Mouse (Mus musculus) urinary bladder, postnatal 4 days (tissue): ENCODE data around the gene Agrn.

Experiments used
- DNase-seq, 2 experiments: peaks; one replicate each; pipeline ENCODE4 v3.0.0; 2021 to 2022; ENCODE audit warnings: low spot score in 2 of 2

Gene Agrn

DNA sequence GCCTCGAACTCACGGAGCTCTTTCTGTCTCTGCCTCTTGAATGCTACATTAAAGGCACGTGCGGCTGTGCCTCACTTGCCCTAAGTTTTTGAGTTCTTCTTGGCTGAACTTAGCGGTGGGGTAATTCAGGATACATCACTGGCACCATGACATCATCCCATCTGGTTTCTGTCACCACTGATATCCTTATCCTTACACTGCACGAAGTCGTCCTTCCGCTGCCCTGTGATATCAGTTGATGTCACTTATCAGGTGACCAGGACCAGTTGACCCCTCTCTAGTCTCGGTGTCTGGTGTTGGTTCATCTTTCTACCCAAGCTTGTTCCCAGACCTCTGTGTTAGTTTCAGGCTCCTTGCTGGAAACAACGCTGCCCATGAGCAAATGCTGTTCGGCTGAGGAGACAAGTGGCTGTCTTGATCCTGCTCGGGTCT lies 5.2 kb upstream of the Agrn start:
- DNase-seq: no peak

DNA sequence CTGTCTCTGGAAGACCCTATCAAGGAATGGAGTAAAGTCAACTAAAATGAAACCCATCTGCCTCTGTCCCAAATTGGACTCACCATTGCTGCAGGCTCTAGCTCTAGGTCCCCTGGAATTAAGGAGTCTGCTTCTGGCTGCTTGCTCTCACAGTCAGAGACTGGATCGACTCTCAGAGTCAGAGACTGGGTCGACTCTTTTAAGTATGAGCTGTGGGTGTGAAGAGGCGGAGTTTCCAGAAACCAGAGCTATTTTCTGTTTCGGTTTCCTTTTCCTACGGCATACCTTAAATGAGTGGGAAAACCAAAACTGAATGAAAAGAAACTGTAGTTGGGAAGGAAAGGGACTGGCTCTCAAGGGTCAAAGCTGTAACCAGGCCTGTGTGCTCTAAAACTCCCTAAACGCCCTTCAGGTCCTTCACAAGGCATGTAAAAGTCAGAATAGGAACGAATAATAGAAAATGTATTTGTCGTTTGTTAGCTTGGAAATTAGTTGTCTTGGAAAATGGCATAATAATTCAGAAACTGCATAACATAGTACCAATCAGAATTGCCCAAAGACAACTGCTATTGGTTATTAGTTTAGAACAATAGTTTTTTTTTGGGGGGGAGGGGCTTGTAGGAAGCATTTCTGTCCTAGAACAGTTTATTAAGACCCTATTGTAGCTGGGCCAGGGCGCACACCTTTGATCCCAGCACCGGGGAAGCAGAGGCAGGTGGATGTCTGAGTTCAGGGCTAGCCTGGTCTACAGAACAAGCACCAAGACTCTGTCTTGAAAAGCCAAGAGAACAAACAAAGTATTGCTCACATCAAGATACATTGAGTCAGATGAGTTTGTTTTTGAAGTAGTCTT lies 3.6 kb upstream of the Agrn start, which contains the start of gene Isg15:
TSS of gene Isg15 (minus strand) at position 196 of the 853 bp plus-strand sequence.
- no peak for DNase-seq

DNA sequence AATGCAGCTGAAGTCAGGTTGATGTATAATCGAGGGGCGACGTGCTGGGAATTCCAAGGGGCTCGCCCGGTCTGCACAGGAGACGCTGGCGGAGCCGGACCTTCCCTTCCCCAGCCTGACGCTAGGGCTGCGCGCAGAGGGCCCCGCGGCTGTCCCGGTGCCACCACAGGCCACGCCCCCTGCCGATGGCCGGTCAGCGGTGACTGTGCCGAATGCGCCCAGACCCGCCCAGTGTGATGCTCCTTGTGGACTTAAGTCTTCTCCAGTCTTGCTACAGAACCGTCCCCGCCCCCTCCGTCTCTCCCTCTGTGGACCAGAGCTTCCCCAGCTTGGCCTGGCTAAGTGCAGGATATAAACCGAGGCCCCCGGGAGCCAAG lies 529 bp upstream of the Agrn start:
- DNase-seq: peak; percentile 84 to 90

DNA sequence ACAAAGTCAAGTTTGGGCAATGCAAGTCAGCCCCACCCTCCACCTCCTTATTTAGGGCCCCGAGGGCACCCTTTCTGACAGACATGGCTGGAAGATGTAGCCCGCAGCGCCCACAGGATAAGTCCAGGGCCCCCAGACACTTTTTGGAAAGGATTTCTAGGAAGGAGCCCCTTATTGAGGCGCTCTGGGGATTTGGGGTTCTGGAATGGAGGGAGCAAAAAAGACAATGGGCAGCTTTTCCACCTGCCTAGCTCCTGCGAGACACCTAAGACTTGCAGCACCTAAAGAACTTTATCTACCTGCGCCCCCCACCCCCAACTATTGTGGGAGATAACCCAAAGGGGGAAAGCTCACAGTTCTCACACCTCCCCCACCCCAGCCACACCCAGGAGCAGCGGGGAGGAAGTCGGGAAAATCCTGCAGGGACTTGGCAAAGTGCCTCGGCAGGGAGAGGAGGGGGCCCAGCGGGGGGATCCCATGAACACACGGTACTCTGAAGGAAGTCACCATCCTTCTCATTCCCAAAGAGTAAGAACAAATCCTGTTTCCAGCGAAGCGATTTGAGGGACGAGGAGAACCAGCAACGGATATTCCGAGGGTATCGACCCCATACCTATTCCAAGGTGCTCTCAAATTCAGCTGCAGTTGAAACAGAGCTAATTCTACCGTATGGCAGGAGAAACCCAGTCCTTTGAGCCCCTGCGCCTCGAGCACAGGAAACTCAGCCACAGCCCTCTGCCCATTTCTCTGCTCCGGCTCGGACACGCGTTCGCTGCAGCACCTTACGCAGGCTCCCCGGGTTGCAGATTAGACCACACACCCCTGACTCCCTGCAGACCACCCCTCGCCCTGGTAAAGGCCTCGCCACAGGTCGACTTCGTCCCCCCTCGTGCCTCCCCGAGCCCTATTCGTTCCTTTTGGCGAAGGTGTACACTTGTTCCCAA lies 1.1 kb downstream of the Agrn start:
- DNase-seq: peak in 1 of 2 experiments; percentile 53

DNA sequence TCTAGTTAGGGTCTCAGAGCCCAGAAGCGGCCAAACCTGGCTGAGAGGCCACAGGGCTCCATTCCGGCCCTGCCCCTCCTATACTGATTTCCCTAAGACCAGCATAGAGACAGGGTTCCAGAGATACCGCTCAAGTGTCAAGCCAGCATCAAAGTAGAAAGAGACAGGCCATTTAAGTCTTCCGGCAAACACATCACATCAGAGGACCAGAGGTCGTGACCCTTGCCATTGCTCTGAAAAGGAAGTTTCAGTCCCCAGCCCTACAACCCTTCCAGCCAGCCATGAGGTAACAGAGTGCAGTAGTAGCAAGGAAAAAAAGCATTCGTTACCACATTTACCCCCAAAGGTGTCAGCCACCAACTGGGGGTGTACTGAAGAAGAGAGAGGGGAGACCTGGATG lies 2.9 kb downstream of the Agrn start:
- no peak for DNase-seq

DNA sequence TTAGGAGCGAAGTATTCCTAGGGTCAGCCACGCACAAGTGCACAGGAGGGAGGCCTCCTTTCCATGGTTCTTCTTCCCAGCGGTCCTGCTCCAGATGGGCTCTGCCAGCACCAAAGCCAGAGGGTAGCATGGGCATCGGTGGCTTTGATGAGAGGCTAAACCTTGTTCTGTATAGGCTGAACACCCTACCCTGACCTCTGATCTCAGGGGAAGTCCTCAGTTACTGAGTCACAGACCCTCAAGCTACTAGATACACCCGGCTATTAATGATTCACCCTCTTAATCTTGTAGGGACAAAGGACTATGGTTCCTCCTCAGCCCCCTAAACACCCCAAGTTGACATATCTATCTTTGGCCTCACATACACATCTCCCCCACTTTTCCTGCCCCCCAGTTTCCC lies 3.4 kb downstream of the Agrn start:
- DNase-seq: no peak

DNA sequence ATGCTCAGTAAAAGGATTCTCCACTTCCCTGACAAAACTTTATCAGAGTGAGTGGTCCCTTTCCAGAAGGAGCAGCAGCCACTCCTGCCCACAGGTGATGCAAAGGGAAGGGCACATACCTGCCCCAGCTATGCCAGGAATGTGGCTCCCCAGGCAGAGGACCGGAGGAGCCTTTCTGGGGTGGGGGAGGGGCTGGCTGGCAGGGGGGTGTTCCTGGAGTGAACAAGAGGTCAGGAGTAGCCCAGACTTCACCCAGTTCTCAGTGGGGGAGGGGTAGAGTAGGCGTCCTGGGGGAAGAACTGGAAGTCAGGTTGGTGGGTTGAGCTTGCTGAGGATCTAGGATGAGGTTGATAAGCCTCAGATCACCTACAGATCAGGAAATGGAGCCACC lies 4.1 kb downstream of the Agrn start:
- peak in 1 of 2 experiments; percentile 45 for DNase-seq

DNA sequence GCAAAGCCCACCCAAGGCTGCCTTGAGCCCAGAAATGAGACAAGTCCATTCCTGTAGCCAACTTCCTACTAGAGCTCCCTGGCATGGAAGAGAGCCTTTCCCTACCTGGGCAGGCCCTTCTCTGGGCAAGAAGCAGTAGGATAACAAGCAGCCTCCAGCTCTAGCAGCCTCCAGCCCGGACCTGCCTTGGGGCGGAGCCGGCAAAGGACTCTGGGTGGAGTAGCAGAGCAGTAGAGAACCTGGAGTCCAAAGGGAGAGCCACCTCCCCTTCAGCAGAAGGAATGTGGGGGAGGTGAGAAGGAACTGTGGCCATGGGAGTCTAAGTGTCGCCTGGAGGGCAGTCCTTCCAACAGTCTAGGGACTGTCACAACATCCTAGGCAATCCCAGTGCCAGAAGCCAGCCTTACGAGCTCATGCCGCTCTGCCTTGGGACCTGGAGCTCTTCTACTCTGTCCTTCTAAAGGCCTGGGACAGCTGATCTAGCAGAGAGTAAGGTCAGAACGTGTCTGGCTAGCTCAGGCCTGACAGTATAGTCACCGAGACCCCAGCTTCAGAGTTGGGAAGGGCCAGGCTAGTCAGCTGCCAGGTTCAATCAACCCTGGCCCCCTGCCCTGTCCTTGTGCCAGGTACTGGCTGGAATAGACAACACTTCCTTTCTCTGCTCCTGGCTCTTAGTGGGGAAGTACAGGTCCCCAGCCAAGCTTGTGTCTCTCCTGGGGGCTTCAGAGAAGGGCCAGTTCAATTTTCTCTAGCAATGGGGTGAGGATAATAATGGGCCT lies 4.7 kb downstream of the Agrn start:
- DNase-seq: peak in 1 of 2 experiments; percentile 55

DNA sequence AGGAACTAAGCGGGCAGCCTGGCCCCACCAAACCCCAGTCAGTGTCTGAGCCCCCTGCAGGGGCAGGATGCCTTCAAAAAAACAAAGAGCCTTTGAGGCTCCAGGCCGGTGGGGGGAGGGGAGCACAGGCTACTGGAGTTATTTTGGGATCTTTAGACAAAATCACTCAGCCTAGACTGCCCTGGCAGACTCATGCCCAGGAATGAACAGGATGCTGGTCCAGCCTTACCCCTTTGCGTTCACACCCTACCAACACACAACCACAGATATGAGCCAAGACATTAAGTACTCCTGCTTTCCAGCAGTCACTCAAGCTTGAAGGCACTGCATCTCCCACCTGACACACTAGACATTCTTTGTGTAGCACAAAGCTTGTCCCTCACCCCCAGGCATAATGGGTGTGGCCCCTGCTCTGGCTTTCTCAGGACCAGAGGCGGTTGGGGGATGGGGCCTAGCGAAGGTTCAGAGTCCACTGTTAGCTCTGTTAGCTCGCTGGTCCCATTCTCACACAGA lies 8.4 kb downstream of the Agrn start:
- DNase-seq: no peak

DNA sequence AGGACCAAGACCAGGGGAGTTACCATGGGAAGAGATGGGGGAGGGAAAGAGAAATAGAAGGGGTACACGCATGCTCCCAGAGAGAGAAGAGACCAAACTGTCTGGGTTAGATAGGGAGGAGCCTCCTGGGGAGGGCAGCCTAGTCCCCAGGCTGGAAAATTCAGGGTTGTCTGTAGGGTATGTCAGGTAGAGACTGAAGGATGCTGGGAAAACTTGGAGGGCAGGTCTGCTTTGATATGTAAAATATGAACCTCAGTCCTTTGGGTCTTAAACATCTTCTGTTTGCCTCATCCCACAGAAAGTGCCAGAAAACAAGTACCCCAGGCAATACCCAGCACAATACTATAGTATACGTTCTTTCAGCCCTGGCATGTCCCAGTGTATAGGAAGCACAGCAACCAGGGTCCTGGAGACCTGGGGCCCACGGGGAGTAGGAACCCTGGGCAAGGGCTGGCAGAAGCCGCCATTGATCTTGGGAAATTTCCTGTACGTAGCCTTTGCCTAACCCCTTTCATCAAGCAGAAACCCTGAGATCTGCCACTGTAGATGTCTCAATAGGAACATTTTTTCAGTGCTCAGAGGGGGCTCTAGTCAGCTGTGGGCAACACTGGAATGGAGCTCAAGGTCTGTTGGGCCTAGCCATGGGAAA lies 9.0 kb downstream of the Agrn start:
- DNase-seq: no peak

DNA sequence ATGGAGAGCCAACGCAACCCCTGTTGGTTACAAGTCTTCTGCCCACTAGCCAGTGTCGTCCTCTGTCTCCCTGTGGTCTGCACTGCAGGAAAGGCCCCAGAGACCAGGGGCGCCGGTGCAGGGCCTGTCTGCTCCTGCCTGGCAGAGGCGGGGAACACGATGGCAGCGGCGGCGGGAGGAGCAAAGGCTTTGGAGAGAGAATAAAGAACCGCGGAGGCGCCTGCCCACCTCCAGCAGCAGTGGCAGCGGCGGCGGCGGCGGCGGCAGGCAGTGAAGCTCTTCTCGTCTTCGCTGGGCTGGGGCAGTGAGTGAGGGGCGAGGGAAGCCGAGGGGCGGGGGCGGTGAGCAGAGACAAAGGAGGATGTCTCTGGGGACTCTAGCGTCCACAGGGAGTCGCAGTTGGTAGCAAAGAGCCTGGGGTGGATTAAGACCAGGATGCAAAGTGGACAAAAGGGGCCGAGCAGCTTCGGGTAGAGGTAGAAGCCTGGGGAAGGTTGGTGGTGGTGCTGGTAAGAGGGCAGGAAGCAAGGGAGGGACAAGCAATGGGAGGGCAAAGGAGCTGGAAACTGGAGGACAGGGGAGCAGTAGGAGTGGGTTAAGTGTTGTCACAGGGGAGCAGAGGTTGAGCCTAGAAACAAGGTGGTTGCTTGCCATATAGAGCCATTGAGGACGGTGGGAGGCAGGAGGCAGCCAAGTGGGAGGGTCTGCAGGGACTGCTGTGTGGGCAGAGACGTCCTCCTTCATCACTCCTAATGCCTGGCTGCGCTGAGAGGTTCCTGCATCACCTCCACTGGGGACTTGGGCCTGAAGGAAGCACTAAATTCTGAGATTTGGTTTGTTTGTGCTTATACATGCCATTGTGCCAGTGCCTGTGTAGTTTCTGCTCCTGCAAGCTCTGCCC lies 11.1 kb downstream of the Agrn start:
- no peak for DNase-seq

DNA sequence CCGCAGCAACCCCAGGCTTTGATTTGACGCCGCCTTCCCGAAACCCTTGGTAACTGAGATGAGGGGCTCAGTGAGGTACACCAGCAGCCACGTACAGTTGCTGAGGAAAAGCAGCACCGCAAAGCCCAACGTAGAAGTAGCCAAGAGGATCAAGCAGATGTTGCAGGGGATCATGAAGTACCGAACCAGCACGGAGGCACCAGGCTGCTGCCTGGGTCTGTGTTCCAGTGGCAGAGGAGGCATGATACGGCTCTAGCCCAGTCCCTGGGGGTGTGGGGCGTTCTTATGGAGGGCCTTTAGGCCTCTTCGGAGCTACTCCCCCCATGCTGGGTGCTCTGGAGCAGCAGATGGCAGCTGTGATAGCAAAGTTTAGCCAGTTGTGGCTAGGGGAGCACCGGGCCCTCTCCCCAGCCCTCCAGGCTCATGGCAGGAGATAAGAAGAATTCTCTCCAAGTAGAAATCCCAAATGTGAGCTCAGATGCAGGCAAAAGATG lies 11.8 kb downstream of the Agrn start:
- no peak for DNase-seq

DNA sequence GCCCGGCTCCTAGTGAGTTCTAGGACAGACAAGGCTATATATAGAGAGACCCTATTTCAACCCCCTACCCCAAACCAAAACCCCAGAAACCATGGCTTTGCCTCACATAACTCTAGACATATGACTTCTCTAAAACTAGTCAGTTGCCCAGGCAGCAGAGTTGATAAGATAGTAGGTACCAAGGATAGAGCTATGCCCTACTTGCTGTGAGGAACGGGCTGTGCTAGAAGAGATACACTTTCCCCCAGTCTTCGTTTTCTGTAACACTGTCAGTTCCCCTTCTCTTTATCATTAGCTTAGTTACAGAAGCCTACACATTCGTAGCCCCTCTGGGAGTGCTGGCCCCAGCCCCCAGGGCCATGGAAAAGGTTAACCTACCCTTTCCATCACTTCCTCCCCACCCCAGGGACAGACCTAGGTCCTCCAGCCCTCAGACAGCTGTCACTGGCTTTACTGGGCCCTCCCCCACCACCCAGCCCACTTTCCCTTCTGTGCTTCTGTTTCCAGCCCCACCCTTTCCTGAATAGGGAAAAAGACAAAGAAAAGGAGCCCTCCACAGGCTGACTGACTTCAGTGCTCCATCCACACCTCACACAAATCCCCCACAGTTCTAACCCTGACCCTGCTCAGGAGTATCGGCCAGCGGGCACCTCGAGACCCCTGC lies 12.9 kb downstream of the Agrn start:
- DNase-seq: no peak

DNA sequence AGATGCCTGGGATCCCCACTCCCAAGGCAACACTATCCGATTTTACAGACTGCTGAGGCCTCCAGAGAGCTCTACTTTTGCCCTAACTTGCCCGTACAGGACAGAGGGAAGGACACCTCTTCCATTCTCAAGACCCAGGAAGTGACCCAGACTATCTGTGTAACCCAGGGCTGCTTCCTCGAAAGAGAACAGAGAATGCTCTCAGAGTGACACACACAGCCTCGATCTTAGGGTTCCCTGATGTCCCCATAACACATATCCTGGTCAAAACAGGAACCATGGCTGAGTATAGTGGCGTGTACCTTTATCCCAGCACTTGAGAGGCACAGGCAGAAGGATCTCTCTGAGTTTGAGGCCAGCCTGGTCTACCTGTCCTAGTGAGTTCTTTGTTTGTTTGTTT lies 13.5 kb downstream of the Agrn start:
- no peak for DNase-seq

DNA sequence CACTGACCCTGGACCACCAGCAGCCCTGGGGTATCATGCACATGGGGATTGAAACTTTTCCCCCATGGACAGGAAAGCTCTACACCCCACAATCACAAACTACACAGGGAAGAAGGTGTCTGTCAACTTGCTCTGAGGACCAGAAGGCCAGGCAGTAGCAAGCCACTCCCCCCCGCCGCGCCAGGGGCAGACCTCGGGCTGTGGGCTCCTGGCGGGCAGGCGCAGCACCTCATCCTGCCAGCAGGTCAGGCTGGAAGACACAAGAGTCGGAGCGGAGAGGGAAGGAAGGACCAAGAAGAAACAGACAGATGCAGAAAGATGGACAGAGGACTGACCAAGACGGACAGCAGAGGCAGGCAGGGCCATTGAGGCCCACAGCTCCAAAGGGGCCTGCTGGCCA lies 19.7 kb downstream of the Agrn start:
- no peak for DNase-seq

DNA sequence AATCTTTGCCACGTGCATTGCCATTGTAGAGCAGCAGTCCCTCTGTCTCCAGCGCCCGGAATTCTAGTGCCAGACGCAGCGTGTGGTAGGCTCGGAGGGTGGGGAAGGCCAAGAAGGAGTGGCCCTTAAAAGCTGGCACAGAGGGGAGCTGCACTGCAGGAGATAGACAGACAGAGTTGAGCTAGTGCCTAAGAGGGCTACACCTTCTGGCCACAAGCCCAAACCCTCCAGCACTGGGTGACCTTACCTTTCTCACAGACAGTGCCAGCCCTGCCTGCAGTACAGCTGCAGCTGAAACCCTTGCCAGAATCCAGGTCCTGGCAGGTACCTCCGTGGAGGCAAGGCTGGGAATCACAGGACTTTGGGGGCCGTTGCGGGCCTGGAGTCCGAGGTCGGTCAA lies 25.5 kb downstream of the Agrn start:
- DNase-seq: no peak

DNA sequence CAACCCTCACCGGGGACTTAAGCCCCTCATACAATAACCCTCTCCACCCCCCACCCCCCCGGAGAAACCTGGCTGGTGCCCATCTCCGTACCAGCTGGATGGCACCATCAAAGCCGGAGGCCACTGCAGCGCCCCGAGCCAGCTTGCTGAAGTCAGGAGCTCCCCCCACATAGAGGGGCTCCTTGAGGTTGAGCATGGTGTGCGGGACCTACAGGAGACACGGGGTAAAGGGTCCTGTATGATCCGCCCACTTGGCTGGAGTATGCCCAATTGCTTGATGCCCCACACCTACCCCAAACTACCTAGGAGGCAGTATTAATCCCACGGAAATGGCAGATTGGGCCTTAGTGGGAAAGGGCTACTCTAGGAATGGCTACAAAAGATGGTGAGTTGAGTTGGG lies 28.2 kb downstream of the Agrn start:
- DNase-seq: no peak

DNA sequence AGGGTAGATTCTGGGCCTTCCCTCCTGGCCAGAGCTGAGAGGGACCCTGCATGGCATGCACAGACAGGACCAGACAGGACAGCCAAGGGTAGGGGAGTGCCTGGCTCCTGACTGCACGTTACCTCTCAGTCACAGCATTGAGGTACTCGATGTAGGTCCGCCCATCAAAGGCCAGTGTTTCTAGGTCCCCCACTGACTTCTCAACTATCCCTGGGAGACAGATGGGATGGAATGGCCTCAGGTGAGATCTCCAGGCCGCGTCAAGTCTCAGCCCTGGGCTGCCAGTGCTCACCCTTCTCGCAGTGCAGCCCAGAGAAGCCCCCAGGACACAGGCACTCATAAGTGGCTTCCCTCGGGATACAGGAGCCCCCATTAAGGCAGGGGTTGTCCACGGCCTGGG lies 28.7 kb downstream of the Agrn start:
- DNase-seq: peak in 1 of 2 experiments; percentile 41

DNA sequence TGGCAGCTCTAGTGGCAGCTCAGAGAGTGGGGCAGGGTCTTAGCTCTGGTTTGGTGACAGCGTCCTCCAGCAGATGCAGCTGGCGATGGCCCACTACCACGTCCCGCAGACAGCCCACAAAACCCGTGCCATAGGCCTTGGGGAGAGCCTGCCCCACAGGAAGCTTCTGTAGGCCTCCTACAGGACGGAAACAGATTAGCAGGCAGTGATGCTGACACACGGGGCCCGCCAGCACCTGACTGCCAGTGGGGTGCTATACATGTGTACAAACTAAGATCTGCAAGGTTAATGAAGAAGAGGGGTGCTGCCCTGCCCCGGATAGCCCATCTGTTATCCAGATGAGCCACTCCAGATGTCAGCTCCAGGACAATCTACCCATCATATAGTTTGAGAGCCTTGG lies 30.8 kb downstream of the Agrn start:
- DNase-seq: peak in 1 of 2 experiments; percentile 36
